Mouse (Mus musculus) cerebellum, adult 2 months (tissue): ENCODE measurements at regions not wholly inside any gene's neighbourhood (a gene's known extent, or its start where the extent isn't known, plus 50 kb on each side); places are given as distances from the start of the nearest gene placed in this dataset.

Source experiments
- CTCF ChIP-seq: fragments of 200-500 bp; IDR thresholded peaks from 2 replicates; pipeline ENCODE4 v1.5.1; 2011; ENCODE audit warnings: low read depth, mild to moderate bottlenecking, control low read depth, low read length, moderate library complexity, borderline replicate concordance; ENCODE audit not compliant: insufficient read depth
- POLR2A ChIP-seq: fragments of 200-500 bp; IDR thresholded peaks from 2 replicates; pipeline ENCODE4 v1.6.1; 2011; ENCODE audit warnings: low read length, control low read depth, borderline replicate concordance; ENCODE audit not compliant: insufficient read depth

DNA sequence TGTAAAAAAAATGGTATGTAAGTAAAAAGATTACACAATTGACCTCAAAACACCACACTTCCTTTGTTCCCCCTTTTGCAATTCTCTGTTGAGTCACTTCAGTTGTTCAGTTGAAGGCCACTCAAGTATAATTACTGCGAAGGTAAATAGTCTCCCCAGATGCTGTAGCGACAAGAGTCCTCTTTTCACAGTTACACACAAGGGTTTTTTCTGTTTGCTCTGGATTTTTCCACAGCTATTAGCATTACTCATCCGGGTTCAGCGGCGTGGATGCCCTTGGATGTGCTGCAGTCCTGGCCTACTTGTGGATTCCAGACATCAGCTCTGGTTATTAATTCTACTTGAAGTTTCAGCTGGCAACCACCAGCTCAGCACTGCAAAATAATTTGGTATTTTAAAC is 155.1 kb downstream of the Phf3 start:
- TF ChIP-seq CTCF = no peak
- TF ChIP-seq POLR2A = no peak
